Mouse (Mus musculus): ENCODE measurements around the gene Zfp217.

- no peak for TF ChIP-seq CTCF (IDR thresholded peaks at IDR 0.05; ENCODE audit: borderline replicate concordance, control insufficient read depth, extremely low read depth, insufficient read depth, low read length, poor library complexity)
- no peak for TF ChIP-seq POLR2A (IDR thresholded peaks at IDR 0.05; ENCODE audit: control insufficient read depth, extremely low read depth, insufficient read depth, low read length, poor library complexity)
These were observed 56.1 kb downstream of the Zfp217 start for GRCm38 (mm10) chr2:170091563-170092443.
